Mouse (Mus musculus) ES-Bruce4 (cell line): ENCODE measurements around the gene Fam131c.

ENCODE experiments used
- CTCF ChIP-seq: IDR thresholded peaks from one replicate; pipeline ENCODE4 v1.8.1; 2011; ENCODE audit warnings: low read depth, low read length
- EP300 ChIP-seq: IDR thresholded peaks from 2 replicates; pipeline ENCODE4 v1.6.1; 2011; ENCODE audit warnings: low read depth, low read length; ENCODE audit not compliant: insufficient read depth
- POLR2A ChIP-seq: IDR thresholded peaks from one replicate; pipeline ENCODE4 v1.8.1; 2011; ENCODE audit warnings: low read length; ENCODE audit not compliant: insufficient read depth

DNA sequence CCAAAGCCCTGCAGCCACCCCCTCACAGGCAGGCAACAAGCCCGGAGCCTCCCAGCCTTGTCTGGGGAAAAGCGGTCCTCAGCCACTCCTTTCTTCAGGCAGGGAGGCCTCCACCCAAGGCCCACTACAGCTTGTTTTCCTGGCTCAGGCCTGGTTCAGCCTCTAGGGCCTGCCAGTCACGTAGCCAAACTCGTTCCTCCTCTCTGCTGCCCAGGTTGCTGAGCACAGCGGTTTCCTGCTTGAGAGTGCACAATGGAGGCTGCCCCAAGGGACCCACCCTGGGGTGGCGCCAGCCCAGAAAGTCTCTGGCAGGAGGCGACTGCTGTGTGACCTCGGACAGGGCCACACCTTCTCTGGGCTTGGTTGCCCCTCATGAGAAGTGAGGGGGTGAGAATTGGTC, 14.2 kb upstream of the Fam131c start:
- no peak for TF ChIP-seq CTCF
- no peak for TF ChIP-seq POLR2A
- no peak for TF ChIP-seq EP300
